Mouse (Mus musculus) stomach, postnatal 0 days (tissue): ENCODE results near the gene Lrriq4.

Experiments
- CTCF ChIP-seq: IDR thresholded peaks from 2 replicates; pipeline ENCODE4 v1.5.1; 2016; ENCODE audit warnings: antibody characterized with exemption, low read depth, mild to moderate bottlenecking, moderate library complexity
- EP300 ChIP-seq: optimal IDR thresholded peaks from 2 replicates; pipeline ENCODE3; 2016; ENCODE audit warnings: antibody characterized with exemption

GRCm38 (mm10) chr3:30610930-30611329 lies 33.4 kb upstream of the Lrriq4 start:
- TF ChIP-seq CTCF (no peak), EP300 (no peak)
